Mouse (Mus musculus): ENCODE results near the gene Ppargc1a.

The Ppargc1a gene

GRCm38 (mm10) chr5:51412303-51413117 is 155.0 kb downstream of the Ppargc1a start:
- no peak for DNase-seq (ENCODE audit: low spot score in 2 of 2)

- DNase-seq (ENCODE audit: low spot score in 2 of 2) = no peak
These were observed 157.5 kb downstream of the Ppargc1a start for GRCm38 (mm10) chr5:51410006-51410405.

GRCm38 (mm10) chr5:51406406-51406805 is 161.1 kb downstream of the Ppargc1a start:
- DNase-seq (ENCODE audit: low spot score in 2 of 2) = no peak
